Mouse (Mus musculus) thymus, postnatal 10 days (tissue): ENCODE results near the gene 1810010D01Rik.

ENCODE experiments used
- DNase-seq, 2 experiments: peaks; one replicate each; pipeline ENCODE4 v3.0.0; 2021; ENCODE audit warnings: low spot score in 2 of 2

Gene 1810010D01Rik

GRCm38 (mm10) chr7:145176750-145177589 lies 30.9 kb downstream of the 1810010D01Rik start:
- no peak for DNase-seq

- DNase-seq, result no peak
Measured at GRCm38 (mm10) chr7:145173563-145173962, 34.4 kb downstream of the 1810010D01Rik start.

GRCm38 (mm10) chr7:145173116-145173515 lies 34.8 kb downstream of the 1810010D01Rik start:
- no peak for DNase-seq

GRCm38 (mm10) chr7:145169703-145170102 lies 38.2 kb downstream of the 1810010D01Rik start:
- DNase-seq, result no peak

GRCm38 (mm10) chr7:145159283-145160240 lies 48.4 kb downstream of the 1810010D01Rik start:
- no peak for DNase-seq
